Mouse (Mus musculus) liver, embryonic 12.5 days (tissue): ENCODE measurements around the gene Fam168a. TPM values are rescaled to one million over a fixed set of nuclear protein-coding genes. Genes with fewer than 3 reads are reported as not detected.

Source experiments
- ATAC-seq: fragments of 200-750 bp; cut with Nextera tagmentation; 2 replicates; pipeline ENCODE4 v1.8.0; 2017; ENCODE audit warnings: moderate number of reproducible peaks, mild to moderate bottlenecking, moderate library complexity
- H3K27ac ChIP-seq: fragments of 300-500 bp; sonication (generic); 2 replicates; pipeline ENCODE4 v1.5.1; 2016; ENCODE audit warnings: mild to moderate bottlenecking
- H3K27me3 ChIP-seq: fragments of 300-500 bp; sonication (generic); replicated peaks from 2 replicates; pipeline ENCODE4 v1.6.1; 2016; ENCODE audit warnings: mild to moderate bottlenecking, moderate library complexity
- H3K36me3 ChIP-seq: fragments of 300-500 bp; sonication (generic); 2 replicates; pipeline ENCODE4 v1.6.1; 2016; ENCODE audit warnings: mild to moderate bottlenecking, moderate library complexity
- H3K4me1 ChIP-seq: fragments of 300-500 bp; sonication (generic); 2 replicates; pipeline ENCODE4 v1.6.1; 2016
- H3K4me2 ChIP-seq: fragments of 300-500 bp; sonication (generic); 2 replicates; pipeline ENCODE4 v1.6.1; 2016; ENCODE audit warnings: mild to moderate bottlenecking, moderate library complexity
- H3K4me3 ChIP-seq: fragments of 300-500 bp; sonication (generic); 2 replicates; pipeline ENCODE4 v1.5.1; 2016; ENCODE audit warnings: mild to moderate bottlenecking, moderate library complexity
- H3K9ac ChIP-seq: fragments of 300-500 bp; sonication (generic); 2 replicates; pipeline ENCODE4 v1.6.1; 2016; ENCODE audit warnings: mild to moderate bottlenecking, moderate library complexity
- H3K9me3 ChIP-seq: fragments of 300-500 bp; sonication (generic); replicated peaks from 2 replicates; pipeline ENCODE4 v1.6.1; 2016; ENCODE audit warnings: mild to moderate bottlenecking, moderate library complexity
- WGBS: fragments of 180-500 bp; shearing (Covaris S2); methylation state at CpG from one replicate; pipeline ENCODE4 v1.1.7; 2016; ENCODE audit not compliant: insufficient replicate concordance; 5-methylcytosine and 5-hydroxymethylcytosine counted together
- polyA plus RNA-seq: library from polyadenylated mRNA; unstranded; fragments of >200 nt; fragmentation: Nextera tagmentation; extraction: Ambion mirVana; gene quantifications from 2 replicates; pipeline ENCODE4 v1.2.1, GENCODE M21; 2016

Gene Fam168a
- polyA plus RNA-seq, result 7.1 and 8.9 TPM in 2 replicates

DNA sequence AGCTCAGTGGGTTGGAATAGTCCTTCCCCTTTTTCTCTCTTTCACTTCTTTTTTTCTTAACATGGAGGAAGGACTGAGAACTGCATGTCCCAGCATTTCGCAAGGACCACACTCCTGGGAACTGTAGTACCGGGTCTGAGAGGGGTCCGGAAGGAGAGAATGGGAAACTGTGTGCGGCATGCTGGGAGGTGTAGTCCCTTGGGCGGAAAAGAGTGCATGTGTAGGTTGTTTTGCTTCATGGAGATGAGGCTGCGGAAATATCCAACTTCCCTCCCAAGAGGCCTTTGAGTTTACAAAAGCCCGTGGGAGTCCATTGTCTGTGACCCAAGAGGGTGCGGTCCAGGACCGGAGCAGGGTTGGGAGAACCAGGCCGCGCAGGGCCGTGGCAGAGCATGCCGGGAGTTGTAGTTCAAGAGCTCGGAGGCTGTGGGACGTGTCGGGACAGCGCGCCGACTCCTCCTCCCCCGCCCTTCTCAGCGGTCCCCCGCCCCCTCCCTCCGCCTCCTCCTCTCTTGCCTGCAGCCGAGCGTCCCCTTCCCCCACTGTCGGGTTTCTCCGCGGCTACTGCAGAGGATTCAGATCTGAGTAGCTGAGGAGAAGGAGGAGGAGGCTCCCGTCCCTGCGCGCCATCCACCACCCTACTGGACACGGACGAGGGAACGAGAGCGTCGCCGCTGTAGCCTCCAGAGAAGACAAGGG is at the start of gene Fam168a:
TSS of gene Fam168a (plus strand) at position 493 of the 699 bp plus-strand sequence.
- Histone ChIP-seq H3K4me2 (peak within 1 kb of the TSS; percentile 99), H3K4me3 (peak within 1 kb of the TSS; percentile 93), H3K9ac (peak within 1 kb of the TSS; percentile 95), H3K9me3 (no peaks in the 10 kb centered on the region), H3K27ac (peak within 1 kb of the TSS; percentile 86), H3K27me3 (no peaks in the 10 kb centered on the region), H3K4me1 (peaks cover 18% of the 10 kb centered on the region), H3K36me3 (no peaks in the 10 kb centered on the region)
- WGBS, result under 1% methylated on average over 37 of the region's 37 CpGs
- ATAC-seq, result peak; percentile 98

DNA sequence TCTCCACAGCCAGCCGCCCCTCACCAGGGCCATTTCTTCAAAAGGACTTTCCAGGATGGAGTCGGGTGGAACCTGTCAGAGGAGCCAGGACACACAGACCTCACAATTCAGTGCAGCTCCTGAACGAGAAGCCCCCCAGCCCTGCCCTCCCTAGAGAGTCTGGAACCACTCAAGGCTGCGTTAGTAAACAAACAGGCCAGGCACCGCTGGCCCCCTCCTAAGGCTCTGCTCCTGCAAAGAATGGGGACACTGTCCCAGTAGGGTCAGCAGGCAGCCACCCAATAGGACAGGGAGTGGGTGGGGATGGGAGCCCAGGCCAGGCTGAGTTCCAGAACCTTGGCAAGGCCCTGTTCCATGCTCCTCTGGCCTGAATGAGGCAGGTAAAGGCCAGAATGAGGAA is 49.7 kb upstream of the Fam168a start:
- 0 out of 2 replicates have a peak, but pooled peaks cover 5% of the 10 kb centered on the region for H3K4me1 ChIP-seq
- no peak overlapping the region for H3K4me2 ChIP-seq
- WGBS, result 61% methylated on average over 5 of the region's 5 CpGs
- no peak for ATAC-seq
- no peaks in the 10 kb centered on the region for H3K9me3 ChIP-seq
- no peak overlapping the region for H3K4me3 ChIP-seq
- no peaks in the 10 kb centered on the region for H3K36me3 ChIP-seq
- peaks cover 5% of the 10 kb centered on the region; the same call in 1 of the 2 replicates for H3K27me3 ChIP-seq
- H3K27ac ChIP-seq, result no peak overlapping the region
- H3K9ac ChIP-seq, result no peak overlapping the region

GRCm38 (mm10) chr7:100658093-100658578 is 48.3 kb upstream of the Fam168a start:
- Histone ChIP-seq H3K27ac (no peak overlapping the region), H3K4me3 (peak overlapping the region; percentile 11; the same call in 1 of the 2 replicates), H3K9me3 (no peaks in the 10 kb centered on the region), H3K36me3 (no peaks in the 10 kb centered on the region), H3K27me3 (peaks cover 12% of the 10 kb centered on the region; the same call in 1 of the 2 replicates), H3K4me1 (peaks cover 8% of the 10 kb centered on the region; the same call in 1 of the 2 replicates), H3K9ac (no peak overlapping the region), H3K4me2 (peak overlapping the region; percentile 37)
- 35% methylated on average over 18 of the region's 18 CpGs for WGBS
- 0 out of 2 replicates have a peak, but pooled peaks have one; percentile 44 for ATAC-seq

DNA sequence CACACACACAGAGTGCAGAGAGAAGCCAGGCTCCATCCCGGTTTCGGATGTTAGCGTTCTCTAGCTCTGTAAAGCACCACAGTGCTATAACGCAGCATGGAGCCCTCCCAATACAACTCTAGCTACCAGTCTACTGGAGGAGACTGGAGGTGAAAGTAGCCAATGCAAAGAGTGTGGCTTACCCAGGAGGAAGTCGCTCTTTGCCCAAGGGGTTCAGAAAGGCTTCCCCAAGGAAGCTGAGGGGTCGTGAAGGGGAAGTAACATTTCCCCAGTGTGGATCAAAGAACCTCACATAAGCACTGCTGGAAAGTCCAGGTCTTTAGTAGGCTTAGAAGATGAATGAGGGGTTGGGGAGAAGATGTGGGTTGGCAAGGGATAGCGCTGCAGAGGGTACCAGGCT is 45.2 kb upstream of the Fam168a start:
- no peak for ATAC-seq
- Histone ChIP-seq H3K4me3 (no peak overlapping the region), H3K27me3 (peaks cover 29% of the 10 kb centered on the region), H3K9ac (no peak overlapping the region), H3K36me3 (no peaks in the 10 kb centered on the region), H3K4me2 (no peak overlapping the region), H3K4me1 (peaks cover 19% of the 10 kb centered on the region), H3K27ac (no peak overlapping the region), H3K9me3 (no peaks in the 10 kb centered on the region)
- 64% methylated on average over 7 of the region's 7 CpGs for WGBS

- peaks cover 19% of the 10 kb centered on the region for H3K4me1 ChIP-seq
- no peak within 1 kb of the TSS for H3K4me3 ChIP-seq
- 72% methylated on average over 8 of the region's 8 CpGs for WGBS
- ATAC-seq, result no peak
- H3K36me3 ChIP-seq, result no peaks in the 10 kb centered on the region
- H3K9ac ChIP-seq, result no peak within 1 kb of the TSS
- peaks cover 31% of the 10 kb centered on the region for H3K27me3 ChIP-seq
- peak within 1 kb of the TSS; percentile 30; the same call in 1 of the 2 replicates for H3K4me2 ChIP-seq
- no peak within 1 kb of the TSS for H3K27ac ChIP-seq
- H3K9me3 ChIP-seq, result no peaks in the 10 kb centered on the region
Observed at GRCm38 (mm10) chr7:100662231-100662630, 44.2 kb upstream of the Fam168a start, which contains the start of gene Plekhb1. Gene Plekhb1 (minus strand): TSS chr7:100662414.

GRCm38 (mm10) chr7:100663190-100663589 is 43.2 kb upstream of the Fam168a start:
- Histone ChIP-seq H3K36me3 (no peaks in the 10 kb centered on the region), H3K4me1 (peaks cover 16% of the 10 kb centered on the region), H3K4me3 (no peak overlapping the region), H3K4me2 (peak overlapping the region; percentile 30), H3K27me3 (peaks cover 31% of the 10 kb centered on the region), H3K27ac (no peak overlapping the region), H3K9me3 (no peaks in the 10 kb centered on the region), H3K9ac (no peak overlapping the region)
- ATAC-seq, result peak; percentile 73; the same call in 1 of the 2 replicates
- 3% methylated on average over 13 of the region's 13 CpGs for WGBS

DNA sequence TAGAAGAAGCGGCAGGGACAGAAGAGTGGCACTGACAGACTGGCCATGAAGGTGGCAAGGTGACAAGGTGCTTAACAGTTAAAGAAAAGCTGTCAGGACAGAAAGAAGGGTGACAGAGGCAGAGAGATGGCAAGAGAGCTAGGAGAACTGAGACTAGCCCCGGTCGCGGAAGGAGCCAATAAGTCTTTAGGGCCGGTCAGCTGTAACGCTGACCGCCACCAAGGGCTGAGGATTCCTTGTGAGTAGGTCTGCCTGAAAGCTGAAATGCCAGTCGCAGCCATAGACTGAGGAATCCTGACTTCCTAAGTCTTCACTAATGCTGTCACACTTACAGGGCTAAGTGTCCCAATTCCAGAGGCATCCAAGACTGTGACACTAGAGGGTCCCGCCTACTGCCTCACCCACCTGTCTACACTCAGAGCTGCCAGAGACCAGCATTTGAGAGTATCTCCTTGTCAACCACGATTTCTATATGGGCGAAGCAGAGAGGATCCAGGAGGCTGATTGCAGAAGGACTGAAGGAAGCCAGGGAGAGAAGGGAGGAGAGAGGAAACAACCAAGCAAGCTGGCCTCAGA is 42.6 kb upstream of the Fam168a start:
- Histone ChIP-seq H3K9ac (no peak overlapping the region), H3K9me3 (no peaks in the 10 kb centered on the region), H3K4me1 (peaks cover 14% of the 10 kb centered on the region), H3K36me3 (no peaks in the 10 kb centered on the region), H3K27ac (no peak overlapping the region), H3K27me3 (peaks cover 31% of the 10 kb centered on the region), H3K4me2 (peak overlapping the region; percentile 30), H3K4me3 (no peak overlapping the region)
- 0 out of 2 replicates have a peak, but pooled peaks have one; percentile 5 for ATAC-seq
- WGBS, result 59% methylated on average over 11 of the region's 11 CpGs

DNA sequence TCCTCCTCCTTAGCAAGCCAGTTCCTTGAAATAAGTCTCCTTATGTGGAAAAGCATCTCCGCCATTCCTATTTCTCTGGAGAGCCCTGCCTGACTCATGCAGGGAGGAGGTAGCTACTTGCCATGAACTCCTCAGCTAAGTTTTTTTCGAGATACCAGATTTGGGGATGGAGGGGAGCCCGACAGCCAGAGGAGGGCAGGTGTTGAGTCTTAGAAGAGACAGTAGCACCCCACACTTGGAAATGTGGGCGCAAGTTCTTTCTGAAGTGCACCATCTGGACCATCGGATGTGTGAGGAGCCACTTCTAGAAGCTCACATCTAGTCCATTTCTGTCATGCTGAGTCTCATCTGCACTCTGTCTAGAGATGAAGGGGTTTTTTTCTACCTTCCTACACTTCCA is 35.8 kb upstream of the Fam168a start:
- Histone ChIP-seq H3K4me3 (no peak overlapping the region), H3K4me2 (no peak overlapping the region), H3K27ac (no peak overlapping the region), H3K36me3 (no peaks in the 10 kb centered on the region), H3K4me1 (no peaks in the 10 kb centered on the region), H3K9me3 (no peaks in the 10 kb centered on the region), H3K27me3 (peaks cover 53% of the 10 kb centered on the region), H3K9ac (no peak overlapping the region)
- WGBS, result 71% methylated on average over 5 of the region's 5 CpGs
- no peak for ATAC-seq

- no peak for ATAC-seq
- H3K4me1 ChIP-seq, result no peaks in the 10 kb centered on the region
- H3K9me3 ChIP-seq, result no peaks in the 10 kb centered on the region
- H3K4me3 ChIP-seq, result no peak overlapping the region
- no peak overlapping the region for H3K27ac ChIP-seq
- H3K4me2 ChIP-seq, result no peak overlapping the region
- 57% methylated on average over 7 of the region's 7 CpGs for WGBS
- H3K36me3 ChIP-seq, result no peaks in the 10 kb centered on the region
- H3K9ac ChIP-seq, result no peak overlapping the region
- peaks cover 45% of the 10 kb centered on the region for H3K27me3 ChIP-seq
Observed at GRCm38 (mm10) chr7:100673452-100673851, 33.0 kb upstream of the Fam168a start.

GRCm38 (mm10) chr7:100674941-100675340 is 31.5 kb upstream of the Fam168a start:
- H3K36me3 ChIP-seq, result no peaks in the 10 kb centered on the region
- H3K4me2 ChIP-seq, result no peak overlapping the region
- no peak for ATAC-seq
- peaks cover 12% of the 10 kb centered on the region for H3K4me1 ChIP-seq
- no peaks in the 10 kb centered on the region for H3K9me3 ChIP-seq
- WGBS, result 83% methylated on average over 2 of the region's 2 CpGs
- H3K27ac ChIP-seq, result no peak overlapping the region
- H3K4me3 ChIP-seq, result no peak overlapping the region
- H3K9ac ChIP-seq, result no peak overlapping the region
- H3K27me3 ChIP-seq, result peaks cover 45% of the 10 kb centered on the region

DNA sequence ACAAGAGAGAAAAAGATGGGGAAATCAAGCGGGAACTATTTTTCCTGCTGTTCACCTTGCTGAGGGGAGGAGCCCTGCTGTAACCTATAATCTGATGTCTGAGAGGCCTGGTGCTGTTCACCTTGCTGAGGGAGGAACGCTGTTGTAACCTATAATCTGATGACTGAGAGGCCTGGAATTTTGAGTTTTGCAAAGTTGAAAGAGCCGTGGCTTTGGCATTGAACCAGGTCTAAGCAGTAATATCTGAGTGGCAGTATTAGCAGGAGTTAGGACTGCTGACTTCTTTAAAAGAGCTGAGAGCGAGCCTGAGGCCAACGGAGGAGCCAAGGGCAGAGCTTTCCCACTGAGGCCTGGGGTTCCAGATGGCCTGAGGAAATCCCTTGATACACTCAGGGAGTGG is 28.4 kb upstream of the Fam168a start:
- H3K27me3 ChIP-seq, result peaks cover 23% of the 10 kb centered on the region
- no peaks in the 10 kb centered on the region for H3K9me3 ChIP-seq
- no peak for ATAC-seq
- H3K4me2 ChIP-seq, result no peak overlapping the region
- no peak overlapping the region for H3K27ac ChIP-seq
- peaks cover 12% of the 10 kb centered on the region for H3K4me1 ChIP-seq
- no peaks in the 10 kb centered on the region for H3K36me3 ChIP-seq
- H3K9ac ChIP-seq, result no peak overlapping the region
- H3K4me3 ChIP-seq, result no peak overlapping the region
- WGBS, result 75% methylated on average over 5 of the region's 5 CpGs
